Mouse (Mus musculus): ENCODE results near the gene Gm21962. TPM values are rescaled to one million over a fixed set of nuclear protein-coding genes. Genes with fewer than 3 reads are reported as not detected.
"Not testable (repeated sequence)": the region's sequence is repeated elsewhere in the genome, so short reads cannot be mapped to it uniquely, and the experiment has no call there.

Gm21962 gene
- not detected for total RNA-seq (2021)
- long read RNA-seq, experiment 1: 0 reads
- long read RNA-seq, experiment 2: 0 reads

DNA sequence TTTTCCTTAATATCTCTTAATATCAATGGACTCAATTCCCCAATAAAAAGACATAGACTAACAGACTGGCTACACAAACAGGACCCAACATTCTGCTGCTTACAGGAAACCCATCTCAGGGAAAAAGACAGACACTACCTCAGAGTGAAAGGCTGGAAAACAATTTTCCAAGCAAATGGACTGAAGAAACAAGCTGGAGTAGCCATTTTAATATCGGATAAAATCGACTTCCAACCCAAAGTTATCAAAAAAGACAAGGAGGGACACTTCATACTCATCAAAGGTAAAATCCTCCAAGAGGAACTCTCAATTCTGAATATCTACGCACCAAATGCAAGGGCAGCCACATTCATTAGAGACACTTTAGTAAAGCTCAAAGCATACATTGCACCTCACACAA, at the start of gene Gm21962:
TSS of gene Gm21962 (plus strand) at position 301 of the 400 bp plus-strand sequence.
- DNase-seq: not testable (repeated sequence)

DNA sequence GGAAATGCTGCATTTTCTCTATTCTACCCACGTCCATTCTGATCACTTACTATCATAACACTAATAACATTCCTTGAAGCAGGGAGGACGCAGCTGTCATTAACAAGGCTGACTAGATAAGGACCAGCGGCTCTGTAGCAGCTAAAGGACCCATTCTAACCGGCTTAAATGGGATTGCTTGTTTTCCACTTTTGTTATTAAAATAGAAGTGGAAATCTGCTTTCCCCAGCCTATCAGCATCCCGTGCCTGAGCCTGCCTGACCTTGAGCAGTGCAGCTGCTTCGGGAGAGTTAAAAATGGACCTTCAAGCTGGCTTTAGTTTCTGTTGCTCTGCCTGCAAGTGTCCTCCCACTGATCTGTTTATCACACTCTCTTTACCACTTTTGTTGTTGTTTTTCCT, 49.2 kb upstream of the Gm21962 start:
- peak in 1 of 2 experiments; percentile 8 for DNase-seq

DNA sequence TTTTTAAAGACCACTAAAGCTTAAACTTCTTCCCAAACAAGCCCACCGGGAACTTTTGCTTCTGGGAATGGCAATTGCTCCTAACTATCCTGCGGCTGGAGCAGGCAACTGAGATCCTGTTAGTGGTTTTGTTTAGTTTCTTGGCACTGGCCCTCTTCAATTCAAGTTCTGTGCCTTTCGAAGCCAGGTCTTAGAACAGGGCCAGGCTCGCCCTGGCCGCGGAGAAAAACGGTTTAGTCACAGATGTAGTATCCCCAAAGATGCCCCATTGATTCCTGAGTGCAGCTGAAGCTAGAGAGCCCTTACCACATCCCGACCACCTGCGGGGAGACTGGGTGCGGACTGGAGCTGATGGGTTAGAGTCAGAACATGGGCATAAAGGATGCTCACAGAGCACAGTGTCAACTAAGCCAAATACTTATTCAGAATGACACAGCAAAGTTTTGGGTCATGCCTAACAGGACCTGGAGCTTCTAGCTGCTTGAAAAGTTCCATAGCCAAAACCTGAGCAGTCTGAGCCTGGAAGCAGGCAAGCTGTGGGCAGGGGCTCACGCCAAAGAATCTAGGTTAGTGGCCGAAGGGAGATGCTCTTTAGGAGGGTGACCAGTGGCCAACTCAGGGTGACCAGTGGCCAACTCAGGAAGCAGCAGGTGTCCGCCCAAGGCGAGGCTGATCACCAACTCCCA, 48.3 kb upstream of the Gm21962 start:
- DNase-seq: no peak

DNA sequence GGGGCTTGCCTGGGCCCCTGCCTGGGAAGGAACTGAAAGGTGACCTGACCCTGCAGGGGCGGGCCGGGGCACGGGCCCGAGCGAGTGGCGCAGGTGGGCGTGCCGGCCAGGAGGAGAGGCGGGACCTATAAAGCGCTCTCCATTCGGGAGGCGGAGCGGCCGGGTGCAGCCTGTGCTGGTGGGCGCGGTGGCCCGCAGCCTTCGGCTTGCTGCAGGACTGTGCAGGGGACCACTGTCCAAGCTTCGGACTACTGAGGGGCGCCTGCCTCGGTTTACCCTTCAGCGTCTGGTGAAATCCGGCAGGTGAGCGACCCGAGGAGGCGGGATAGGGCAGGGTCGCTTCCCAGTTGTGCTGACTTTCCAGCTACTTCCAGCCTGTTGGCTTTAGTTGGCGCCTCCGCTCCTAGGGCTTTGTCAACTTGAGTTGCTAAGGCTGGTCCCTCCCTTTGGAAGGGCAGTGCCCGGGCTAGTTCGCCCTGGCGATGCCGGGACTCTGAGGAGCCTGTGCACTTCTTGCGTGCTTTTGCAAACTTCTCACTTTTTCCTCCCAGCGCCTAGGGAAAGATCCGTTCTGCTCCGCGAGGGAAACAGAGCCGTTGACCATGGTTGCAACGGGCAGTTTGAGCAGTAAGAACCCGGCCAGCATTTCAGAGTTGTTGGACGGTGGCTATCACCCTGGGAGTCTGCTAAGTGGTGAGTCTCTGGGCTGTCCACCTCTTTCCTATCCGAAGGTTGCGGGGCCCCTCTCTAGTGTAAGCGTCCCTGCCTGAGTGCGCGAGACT, 47.6 kb upstream of the Gm21962 start:
- peak; percentile 69 to 73 for DNase-seq

DNA sequence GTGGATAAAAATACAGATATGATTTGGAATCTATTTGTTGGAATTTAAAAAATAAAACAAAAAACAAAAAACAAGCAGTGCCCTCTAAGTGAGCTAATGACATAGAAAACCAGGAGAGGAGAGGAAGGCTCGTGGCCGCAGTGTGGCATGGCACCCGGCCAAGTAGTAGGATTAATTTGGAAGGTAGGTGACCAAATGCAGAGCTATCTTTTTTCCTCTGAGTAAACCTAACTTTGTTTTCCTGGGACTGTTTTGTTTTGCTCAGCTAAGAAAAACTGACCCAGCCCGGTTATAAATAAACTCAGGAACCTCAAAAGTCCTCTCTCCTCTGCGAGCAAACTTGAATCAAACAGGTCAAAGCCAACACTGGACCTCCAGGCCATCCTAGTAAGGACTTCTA, 46.3 kb upstream of the Gm21962 start:
- no peak for DNase-seq

DNA sequence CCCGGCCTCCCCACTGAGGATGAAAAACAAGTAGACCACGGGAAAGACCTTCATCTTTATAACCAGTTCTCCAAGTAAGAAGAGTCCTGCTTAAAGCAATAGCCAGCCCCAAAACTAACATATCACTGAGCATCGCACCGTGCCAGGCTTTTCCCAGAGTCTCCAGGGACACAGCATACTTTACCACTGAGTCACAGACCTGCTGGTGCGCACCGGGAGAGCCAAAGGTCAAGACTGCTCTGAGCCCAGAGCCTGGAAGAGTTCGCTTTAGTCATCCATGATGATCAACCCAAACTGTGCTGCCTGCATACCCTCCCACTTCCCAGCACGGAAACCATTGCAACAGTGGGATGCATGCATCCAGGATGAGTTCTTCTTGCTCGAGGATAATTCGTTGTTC, 37.6 kb upstream of the Gm21962 start:
- peak in 1 of 2 experiments; percentile 14 for DNase-seq

DNA sequence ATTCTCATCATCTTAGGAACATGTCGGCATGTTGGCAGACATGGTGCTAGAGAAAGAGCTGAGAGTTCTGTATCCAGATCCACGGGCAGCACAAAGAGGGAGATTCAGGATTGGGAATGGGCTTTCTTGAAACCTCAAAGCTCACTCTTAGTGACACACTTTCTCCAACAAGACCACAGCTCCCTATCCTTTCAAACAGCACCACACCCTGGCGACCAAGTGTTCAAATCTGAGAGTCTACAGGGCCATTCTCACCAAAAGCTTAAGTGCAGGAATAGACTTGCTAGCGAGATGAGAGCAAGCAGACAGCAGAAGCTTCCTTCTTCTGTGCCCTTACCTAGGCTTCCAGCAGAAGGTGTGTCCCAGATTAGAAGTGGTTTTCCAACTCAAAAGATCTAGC, 34.8 kb upstream of the Gm21962 start:
- no peak for DNase-seq

DNA sequence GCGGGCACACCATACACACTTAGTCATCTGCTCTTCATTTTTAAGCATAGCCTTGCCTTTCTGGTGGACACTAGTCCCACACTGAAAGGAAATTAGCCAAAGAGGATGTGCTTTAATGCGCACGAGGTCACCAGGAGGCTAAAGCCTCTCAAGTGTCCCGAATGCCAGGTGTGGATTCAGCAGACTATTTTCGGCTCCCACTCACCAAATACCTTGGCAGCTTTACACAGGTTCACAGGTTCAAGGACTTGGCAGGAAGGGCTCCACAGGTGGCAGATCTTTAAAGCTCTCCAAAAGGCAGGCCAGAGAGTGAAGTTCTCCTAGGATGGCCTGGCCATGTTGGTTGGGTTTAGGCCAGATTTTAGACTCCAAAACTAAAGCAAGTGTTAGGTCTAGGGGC, 30.1 kb upstream of the Gm21962 start:
- DNase-seq: no peak

DNA sequence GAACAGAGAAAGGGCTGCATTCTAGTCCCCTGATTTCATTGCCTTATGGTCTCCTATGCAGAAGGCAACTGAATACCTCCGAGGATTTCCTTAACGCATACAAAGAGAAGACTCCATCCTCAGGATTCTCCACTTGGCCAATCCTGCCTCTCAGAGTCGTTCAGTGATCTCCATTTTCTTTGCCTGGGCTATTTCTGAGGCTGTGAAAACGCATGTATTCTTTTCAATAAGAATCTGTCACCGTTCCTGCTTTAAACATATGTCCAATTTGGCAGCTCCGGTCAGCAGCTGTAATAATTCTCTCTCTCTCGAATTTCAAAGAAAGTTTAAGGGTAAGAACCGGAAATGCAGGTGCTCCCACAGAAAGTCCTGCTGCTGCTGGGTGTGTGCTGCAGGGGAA, 29.2 kb upstream of the Gm21962 start:
- DNase-seq: no peak

DNA sequence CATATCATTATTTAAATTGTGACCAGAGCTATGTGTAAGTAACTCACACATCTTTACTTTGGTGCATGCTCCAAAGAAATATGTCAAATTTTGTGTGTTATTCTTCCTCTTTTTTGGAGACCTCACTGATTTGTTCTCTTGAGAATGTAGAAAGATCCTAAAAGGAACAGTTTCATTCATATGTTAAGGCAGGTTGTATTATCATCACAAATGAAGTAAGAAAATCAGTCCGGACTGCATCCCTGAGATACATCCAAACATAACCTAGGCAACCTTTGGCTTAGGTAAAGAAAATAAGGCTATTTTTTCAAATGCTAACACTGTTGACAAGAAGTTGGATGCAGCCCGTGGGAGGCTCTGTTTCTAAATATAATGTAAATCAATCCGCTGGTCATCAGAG, 28.8 kb upstream of the Gm21962 start:
- DNase-seq: no peak

DNA sequence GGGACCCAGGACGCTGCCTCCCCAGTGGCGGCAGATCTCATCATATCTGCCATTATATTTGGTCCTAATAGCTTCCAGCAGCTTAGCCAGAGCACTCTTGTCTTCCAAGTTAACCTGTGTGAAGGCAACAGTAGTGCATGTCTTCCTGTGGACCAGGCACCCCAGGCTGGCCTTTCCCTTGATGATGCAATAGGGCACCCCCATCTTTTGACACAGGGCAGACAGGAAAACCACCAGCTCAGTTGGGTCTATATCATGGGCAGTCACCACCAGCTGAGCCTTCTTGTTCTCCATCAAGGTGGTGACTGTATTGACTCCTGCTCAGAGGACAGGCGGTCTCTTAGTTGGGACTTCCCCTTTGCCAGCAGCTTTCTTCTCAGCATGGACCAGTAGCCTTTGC, 27.2 kb upstream of the Gm21962 start:
- no peak for DNase-seq

DNA sequence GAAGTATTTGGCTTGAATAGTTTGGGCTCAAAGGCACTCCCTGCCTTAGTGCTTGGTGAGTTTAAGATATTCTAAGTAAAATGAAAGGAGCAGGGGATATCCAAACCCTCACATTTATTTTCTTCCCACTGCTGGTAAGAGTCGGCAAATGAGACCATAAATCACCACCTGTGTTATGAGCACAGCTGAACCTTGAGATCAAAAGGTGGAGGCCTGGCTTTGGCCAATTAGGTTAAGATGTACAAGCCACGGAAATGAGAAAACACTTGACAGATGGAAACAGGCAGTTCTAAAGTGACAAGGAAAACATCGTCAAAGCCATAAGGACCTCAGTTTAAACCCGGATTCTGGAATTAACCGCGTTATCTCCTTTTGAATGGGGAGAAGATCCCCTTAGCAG, 26.4 kb upstream of the Gm21962 start:
- DNase-seq: no peak

DNA sequence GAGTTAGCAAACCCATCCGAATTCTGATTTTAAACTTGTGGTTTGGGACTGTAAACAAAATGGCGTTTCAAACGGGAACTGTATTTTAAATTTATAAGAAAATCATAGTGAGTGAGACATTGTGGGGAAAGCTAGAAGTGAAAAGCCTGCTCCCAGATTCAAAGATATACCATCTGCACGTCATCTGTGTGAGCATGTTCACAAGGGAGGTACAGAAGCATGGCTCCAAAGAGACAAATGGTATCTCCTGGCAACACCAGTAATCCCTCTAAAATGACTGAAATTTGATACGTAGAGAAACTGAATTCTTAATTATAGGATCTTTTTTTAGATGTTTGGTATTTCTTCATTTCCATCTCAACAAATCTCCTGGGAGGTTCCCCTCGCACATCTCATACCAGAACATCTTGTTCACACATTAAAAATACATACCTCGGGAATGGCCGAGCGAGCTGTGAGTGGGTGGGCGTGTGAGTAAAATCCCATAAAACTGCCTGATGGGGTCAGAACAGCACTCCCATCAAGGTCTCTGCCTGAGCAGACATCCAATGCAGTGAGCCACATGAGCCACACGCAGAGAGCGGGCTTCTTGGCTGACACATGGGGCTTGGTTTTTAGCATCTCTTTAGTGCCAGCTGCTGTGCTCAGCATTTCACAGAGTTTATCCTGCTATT, 23.8 kb upstream of the Gm21962 start:
- no peak for DNase-seq

DNA sequence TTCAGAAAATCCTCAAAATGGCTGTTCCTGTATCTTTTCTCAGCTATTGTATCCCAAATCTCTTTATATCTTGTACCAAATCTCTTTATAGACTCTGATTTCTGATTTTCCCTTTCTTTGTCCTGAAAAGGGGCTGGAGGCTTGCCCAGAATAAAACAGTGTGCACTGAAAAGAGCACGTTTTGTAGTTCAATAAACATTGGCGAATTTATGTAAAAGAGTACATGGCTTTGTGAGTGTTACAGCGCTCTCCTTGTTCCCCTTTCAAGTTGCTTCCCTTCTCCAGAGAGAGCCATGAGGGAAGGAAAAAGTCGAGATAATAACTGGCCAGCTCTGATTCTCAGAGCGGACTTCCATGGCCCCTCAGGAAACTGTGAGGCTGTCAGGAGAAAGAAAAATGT, 22.2 kb upstream of the Gm21962 start:
- DNase-seq: no peak

DNA sequence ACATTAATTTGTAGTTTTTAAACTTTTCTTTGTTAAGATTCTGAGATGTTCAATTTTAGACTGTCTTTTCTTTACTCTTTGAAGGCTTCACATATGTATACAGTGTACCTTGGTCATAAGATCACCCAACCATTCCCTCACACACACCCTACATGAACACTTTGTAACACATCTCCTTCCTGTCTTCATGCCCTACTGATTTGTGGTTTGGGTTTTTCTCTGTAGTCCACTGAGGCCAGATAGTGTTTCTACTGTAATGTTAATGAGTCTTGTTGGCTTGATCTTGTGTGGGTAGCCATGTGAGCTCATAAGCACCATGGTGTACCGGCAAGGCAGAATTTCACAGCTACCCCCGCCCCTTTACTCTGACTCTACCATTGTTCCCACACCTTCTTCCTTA, 18.5 kb upstream of the Gm21962 start:
- DNase-seq: no peak

DNA sequence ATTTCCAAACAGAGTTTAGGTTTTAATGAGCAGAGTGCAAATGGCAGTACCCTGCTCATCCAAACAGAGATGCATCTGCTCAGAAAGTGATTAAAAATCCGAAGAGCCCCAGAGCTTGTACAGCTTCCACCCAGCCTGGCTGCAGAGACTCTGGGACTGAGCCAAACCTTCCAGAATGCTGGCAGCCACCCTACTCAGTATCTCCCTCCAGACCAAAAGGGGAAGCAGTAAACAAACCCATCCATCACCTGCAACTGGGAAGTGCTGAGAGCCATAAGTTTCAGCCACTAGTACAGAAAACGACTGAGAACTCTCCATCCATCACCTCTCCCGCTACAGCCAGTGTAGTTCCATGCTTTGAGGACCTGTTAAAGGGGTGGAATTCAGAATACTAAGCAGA, 9.6 kb downstream of the Gm21962 start:
- peak; percentile 65 to 74 for DNase-seq

DNA sequence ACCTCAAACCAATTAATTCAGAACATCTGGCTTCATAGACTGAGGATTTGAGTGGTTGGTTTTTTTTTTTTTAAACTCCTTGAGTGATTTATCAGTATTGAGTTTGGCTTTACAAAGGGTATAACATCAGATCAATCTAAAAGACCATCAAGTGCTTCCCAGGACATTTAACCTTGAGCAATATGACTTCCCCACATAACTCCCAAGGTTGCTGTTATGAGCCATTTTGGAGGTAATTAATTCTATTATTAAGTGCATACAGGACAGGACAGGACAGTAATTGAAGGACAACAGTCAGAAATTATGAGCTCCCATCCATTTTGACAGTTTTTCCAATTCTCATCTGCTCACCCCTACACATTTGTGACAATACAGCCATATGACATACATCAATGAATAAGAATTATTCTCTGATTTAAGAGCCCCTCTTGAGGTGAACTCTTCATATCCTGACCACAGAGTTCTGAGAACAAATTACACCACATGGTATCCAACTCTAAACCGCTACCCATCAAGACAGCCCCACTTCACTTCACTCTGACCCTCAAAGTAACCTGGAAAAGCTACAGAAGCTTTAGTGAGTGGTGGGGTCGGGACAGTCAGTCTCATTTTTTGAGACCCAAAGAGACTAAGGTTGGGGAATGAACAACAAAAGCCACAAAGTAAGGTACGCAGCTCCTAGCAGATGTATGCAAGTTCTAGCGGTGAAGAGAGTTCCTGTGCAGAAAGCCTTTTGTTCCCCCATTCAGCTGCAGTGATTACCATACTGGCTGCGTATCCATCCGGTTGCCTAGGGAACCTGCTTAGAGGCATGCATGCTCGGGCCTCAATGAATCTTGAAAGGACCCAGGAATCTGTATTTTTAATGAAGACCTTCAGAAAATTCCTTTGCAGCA, 11.8 kb downstream of the Gm21962 start:
- DNase-seq: no peak

DNA sequence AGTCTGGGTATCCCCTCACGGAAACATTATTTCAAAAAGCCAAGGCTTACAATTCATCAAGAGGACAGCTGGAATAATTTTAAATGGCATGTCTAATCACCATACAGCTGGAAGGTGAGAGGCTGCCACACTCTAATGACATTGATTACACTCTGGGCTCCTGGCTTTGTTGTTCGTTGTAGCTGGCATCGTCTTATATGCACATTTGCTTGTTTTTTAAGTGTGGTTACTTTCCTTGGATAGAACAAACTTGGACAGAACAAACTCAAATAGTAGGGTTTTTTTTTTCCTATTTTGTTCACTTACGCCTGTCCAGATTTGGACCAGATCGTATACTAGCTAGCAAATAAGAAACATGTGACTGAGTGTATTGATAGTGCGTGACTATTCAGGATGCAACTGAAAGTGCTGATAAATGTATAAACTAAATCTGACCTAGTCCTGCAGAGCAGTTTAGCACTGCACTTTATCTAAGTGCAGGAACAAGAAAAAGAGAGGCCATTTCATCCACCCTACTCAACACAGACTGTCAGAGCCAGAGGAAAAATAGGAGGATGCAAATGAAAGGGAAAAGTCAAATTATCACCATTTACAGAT, 12.6 kb downstream of the Gm21962 start:
- no peak for DNase-seq

DNA sequence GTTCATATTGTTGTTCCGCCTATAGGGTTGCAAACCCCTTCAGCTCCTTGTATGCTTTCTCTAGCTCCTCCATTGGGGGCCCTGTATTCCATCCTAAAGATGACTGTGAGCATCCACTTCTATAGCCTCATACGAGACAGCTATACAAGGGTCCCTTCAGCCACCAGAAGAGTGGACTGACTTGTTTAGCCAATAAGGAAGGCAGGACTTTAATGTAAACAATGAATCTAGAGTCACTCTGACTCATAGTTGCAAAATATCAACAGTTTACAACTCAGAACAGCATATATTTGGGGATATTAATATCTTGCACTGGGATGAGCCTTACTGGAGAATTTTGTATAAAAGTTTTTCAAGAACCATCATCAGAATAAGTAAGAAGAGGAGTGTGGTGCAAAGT, 15.6 kb downstream of the Gm21962 start:
- DNase-seq: no peak

DNA sequence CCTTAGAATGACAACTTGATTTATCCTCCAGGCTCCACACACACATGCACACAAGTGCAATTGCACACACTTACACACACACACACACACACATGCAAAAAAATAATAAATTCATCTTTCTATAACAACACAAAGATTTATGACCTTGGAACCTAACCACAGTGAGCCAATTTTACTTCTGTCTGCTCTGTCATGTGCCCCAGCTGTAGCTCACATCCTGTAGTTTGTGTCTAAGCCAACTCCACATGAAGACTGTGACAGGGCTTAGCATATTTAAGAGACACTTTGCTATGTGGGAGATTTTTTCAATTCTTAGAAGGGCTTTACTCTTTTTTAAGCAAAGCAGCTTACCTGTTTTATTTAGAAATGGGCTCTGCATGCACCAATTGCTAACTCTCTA, 20.2 kb downstream of the Gm21962 start:
- DNase-seq: no peak

DNA sequence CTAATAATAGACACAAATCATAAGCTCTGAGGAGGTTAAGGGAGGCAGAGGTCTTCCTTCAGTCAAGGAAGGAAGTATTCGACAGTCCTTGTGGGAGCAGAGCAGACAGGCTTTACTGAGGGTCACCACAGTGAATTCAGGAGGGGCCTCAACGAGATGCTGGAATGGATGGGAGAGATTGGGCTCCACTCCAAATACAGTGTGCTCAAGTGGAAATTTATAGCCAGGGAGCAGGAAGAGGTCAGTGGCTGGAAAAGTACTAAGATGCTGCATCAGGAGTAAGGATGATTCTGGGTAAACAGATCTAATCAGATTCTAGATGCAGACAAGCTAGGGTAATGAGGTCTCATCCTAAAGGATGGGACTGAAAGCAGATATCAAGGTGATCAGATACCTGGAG, 44.6 kb downstream of the Gm21962 start:
- DNase-seq: peak; percentile 13 to 44

Measured in adrenal gland, postnatal 36 days (tissue).